Mouse (Mus musculus) layer of hippocampus, adult 18-20 months (tissue): ENCODE measurements around the gene Gm8281. TPM values are rescaled to one million over a fixed set of nuclear protein-coding genes. Genes with fewer than 3 reads are reported as not detected.
"Not testable (repeated sequence)": the region's sequence is repeated elsewhere in the genome, so short reads cannot be mapped to it uniquely, and the experiment has no call there.

ENCODE experiments used
- DNase-seq, 2 experiments: peaks; one replicate each; pipeline ENCODE4 v3.0.0; 2022; ENCODE audit warnings: low spot score in 2 of 2
- long read RNA-seq: library from polyadenylated mRNA; stranded (forward); transcript quantifications from one replicate; pipeline ENCODE4 v2.0.0, GENCODE M21; 2021
- total RNA-seq, 2 experiments: library from RNA; stranded (reverse); gene quantifications; 2 replicates each; pipeline ENCODE4 v1.2.3; 2021

The Gm8281 gene
- 1 to 10 TPM; 1.5 to 1.8 TPM for total RNA-seq
- long read RNA-seq, partial matches to known transcripts = 0 of 8 reads
- long read RNA-seq, other reads (novel, unspliced or antisense) = 8 of 8 reads

DNA sequence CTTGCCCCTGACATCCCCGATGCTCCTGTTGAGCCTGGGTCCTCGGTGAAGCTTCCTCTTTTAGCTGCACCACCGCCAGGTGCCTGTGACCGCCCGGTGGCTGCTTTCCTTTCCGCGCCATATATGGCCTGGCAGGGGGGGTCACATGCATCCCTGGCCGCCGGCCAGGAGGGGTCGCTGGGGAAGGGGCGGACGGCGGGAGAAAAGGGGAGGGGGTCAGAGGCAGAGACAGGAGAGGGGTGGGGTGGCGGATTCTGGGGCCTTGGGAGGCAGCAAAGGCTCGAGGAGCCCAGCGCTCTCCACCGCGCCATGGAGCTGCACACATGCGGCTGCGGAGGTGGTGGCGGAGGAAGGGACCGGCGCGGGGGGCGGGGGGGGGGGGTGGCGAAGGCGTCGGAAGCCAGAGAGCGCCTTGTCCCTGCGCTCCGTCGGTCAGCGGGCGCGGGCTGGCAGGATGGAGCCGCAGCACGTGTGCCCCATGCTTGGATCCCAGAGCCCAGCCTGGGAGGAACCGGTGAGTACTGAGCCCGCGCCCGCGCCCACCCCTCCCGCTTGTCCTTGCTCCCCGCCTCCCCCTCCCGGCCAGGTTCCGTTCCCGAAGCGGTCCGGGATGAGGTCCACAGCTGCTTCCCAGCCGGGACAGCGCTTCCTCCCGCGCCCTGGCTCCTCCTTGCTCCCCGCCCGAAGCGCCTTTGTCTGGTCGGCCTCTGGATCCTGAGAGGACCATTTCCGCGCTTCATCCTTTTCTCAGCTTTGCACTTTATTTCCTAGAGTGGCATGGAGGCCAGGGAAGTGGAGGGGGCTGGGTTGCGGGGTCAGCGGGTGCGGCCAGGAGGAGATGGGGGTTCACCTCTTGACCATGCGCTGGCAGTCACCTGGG, at the start of gene Gm8281:
TSS of gene Gm8281 (plus strand) at position 430 of the 880 bp plus-strand sequence.
- peak in 1 of 2 experiments; percentile 1 for DNase-seq

DNA sequence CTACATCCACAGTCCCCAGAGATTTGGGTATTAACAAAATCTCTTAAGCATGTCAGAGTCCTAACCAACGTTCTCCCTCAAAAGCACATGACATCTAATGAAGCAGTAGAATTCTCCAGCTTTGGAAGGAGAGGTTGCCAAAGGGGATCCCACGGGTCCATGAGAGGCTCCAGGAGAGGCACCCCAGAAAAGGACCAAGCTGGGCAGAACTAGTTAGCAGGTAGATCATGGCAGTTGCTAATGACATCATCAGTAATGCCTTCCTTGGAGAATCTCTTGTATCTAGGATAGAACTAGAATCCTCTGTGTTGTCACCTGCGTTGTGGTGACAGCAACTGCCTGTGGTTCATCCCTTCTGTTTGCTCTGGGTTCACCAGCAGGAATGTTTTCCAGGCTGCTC, 20.5 kb upstream of the Gm8281 start, which contains the start of gene 4930555G01Rik:
TSS of gene 4930555G01Rik (plus strand) at position 301 of the 400 bp plus-strand sequence.
- not testable (repeated sequence) for DNase-seq

GRCm38 (mm10) chr14:5131219-5131618, 60.4 kb downstream of the Gm8281 start, which contains the start of gene Gm8279:
Gene Gm8279 (plus strand): TSS chr14:5131519.
- not testable (repeated sequence) for DNase-seq

Other genes starting within 250 kb of the Gm8281 start
- gene Gm3269, start 232.9 kb upstream of the Gm8281 start, total RNA-seq = not detected
- gene Gm3264, start 215.5 kb upstream of the Gm8281 start, total RNA-seq = 10 to 100 TPM in 1 of 2 experiments, 1 to 10 TPM in 1; 9.0 to 12.1 TPM
- not detected for gene Gm3278, start 178.6 kb upstream of the Gm8281 start, total RNA-seq
- not detected for gene Gm8297, start 87.1 kb upstream of the Gm8281 start, total RNA-seq
- gene Gm3298, start 55.1 kb upstream of the Gm8281 start, total RNA-seq = not detected
- gene 4930555G01Rik, start 20.4 kb upstream of the Gm8281 start, total RNA-seq = not detected
- not detected for gene Gm8279, start 60.5 kb downstream of the Gm8281 start, total RNA-seq
- gene Gm3317, start 93.5 kb downstream of the Gm8281 start, total RNA-seq = not detected
- not detected for gene Gm8271, start 114.8 kb downstream of the Gm8281 start, total RNA-seq
- not detected for gene Gm3526, start 189.5 kb downstream of the Gm8281 start, total RNA-seq